Mouse (Mus musculus) forebrain, embryonic 13.5 days (tissue): ENCODE results near the gene Tgfbr2. TPM values are rescaled to one million over a fixed set of nuclear protein-coding genes. Genes with fewer than 3 reads are reported as not detected.

ENCODE experiments used
- ATAC-seq: fragments of 200-750 bp; cut with Nextera tagmentation; 2 replicates; pipeline ENCODE4 v1.8.0; 2017
- H3K27ac ChIP-seq: fragments of 300-500 bp; sonication (generic); 2 replicates; pipeline ENCODE4 v1.5.1; 2015; ENCODE audit warnings: inconsistent platforms, mild to moderate bottlenecking, moderate library complexity
- H3K27me3 ChIP-seq: fragments of 300-500 bp; sonication (generic); 2 replicates; pipeline ENCODE4 v1.6.1; 2015; ENCODE audit warnings: mild to moderate bottlenecking, inconsistent platforms
- H3K36me3 ChIP-seq: fragments of 300-500 bp; sonication (generic); 2 replicates; pipeline ENCODE4 v1.6.1; 2015; ENCODE audit warnings: mild to moderate bottlenecking, inconsistent platforms; ENCODE audit not compliant: poor library complexity, severe bottlenecking
- H3K4me1 ChIP-seq: fragments of 300-500 bp; sonication (generic); 2 replicates; pipeline ENCODE4 v1.6.1; 2015; ENCODE audit warnings: inconsistent platforms
- H3K4me2 ChIP-seq: fragments of 300-500 bp; sonication (generic); 2 replicates; pipeline ENCODE4 v1.6.1; 2015; ENCODE audit warnings: inconsistent platforms, mild to moderate bottlenecking, moderate library complexity
- H3K4me3 ChIP-seq: fragments of 300-500 bp; sonication (generic); 2 replicates; pipeline ENCODE4 v1.5.1; 2015; ENCODE audit warnings: mild to moderate bottlenecking, inconsistent platforms
- H3K9ac ChIP-seq: fragments of 300-500 bp; sonication (generic); 2 replicates; pipeline ENCODE4 v1.6.1; 2015; ENCODE audit warnings: mild to moderate bottlenecking, inconsistent platforms
- H3K9me3 ChIP-seq: fragments of 300-500 bp; sonication (generic); replicated peaks from 2 replicates; pipeline ENCODE4 v1.6.1; 2016; ENCODE audit warnings: inconsistent platforms
- WGBS: fragments of 180-500 bp; shearing (Covaris S2); methylation state at CpG from one replicate; pipeline ENCODE4 v1.1.7; 2015; 5-methylcytosine and 5-hydroxymethylcytosine counted together
- polyA plus RNA-seq: library from polyadenylated mRNA; unstranded; fragments of >200 nt; fragmentation: Nextera tagmentation; extraction: Ambion mirVana; gene quantifications from 2 replicates; pipeline ENCODE4 v1.2.1, GENCODE M21; 2015

The Tgfbr2 gene
- polyA plus RNA-seq, 1 experiment from 2014 or later, result 4.2 TPM

DNA sequence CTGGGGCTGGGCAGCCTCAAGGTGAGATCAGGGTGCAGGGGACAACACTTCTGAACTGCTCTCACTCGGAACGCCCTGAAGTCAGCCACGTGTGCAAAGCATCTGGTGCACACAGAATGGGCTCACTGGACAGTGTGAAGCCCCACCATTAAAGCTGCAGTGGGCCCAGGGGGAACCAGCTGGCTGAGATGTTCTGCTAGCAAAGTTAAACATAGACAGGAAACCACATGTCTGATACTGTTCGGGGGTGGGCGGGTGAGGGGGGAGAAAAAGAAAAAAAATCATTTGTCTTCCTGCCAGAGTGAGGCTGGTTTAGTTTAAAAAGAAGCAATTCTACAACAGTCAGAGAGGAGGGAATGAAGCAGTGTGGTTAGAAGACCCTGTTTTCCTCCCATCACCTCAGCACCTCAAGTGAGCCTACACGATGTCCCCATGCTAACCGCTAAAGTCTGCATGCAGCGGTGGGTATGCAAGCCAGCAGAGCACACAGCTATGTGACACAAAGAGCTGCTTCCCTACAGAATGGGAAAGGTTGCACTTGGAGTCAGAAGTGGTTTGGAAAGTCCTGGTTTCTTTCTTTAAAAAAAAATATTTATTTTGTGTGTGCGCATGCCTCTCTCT is 52.1 kb downstream of the Tgfbr2 start:
- ATAC-seq, result no peak
- H3K4me2 ChIP-seq, result no peak overlapping the region
- H3K36me3 ChIP-seq, result no peaks in the 10 kb centered on the region
- peaks cover 13% of the 10 kb centered on the region for H3K4me1 ChIP-seq
- no peak overlapping the region for H3K4me3 ChIP-seq
- no peak overlapping the region for H3K27ac ChIP-seq
- no peak overlapping the region for H3K9ac ChIP-seq
- no peaks in the 10 kb centered on the region for H3K9me3 ChIP-seq
- H3K27me3 ChIP-seq, result no peaks in the 10 kb centered on the region
- 80% methylated on average over 9 of the region's 9 CpGs for WGBS

DNA sequence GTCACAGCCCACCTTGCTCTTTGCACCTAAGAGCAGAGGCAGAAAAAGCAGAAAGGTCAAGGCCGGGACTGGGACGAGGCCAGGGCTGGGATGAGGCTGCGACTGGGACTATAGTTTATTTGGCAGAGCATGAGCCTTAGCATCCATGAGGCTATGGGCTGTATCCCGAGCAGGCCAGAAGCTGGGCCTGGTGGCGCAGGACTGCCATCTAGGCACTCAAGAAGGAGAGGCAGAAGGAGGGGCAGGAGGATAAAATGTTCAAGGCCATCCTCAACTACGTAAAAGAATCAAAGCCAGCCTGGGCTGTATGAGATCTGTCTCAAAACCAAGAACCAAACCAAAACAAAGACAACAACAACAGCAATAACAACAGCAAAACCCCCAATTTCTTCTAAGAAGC is 52.6 kb downstream of the Tgfbr2 start:
- no peak overlapping the region for H3K9ac ChIP-seq
- H3K4me1 ChIP-seq, result peaks cover 15% of the 10 kb centered on the region
- no peak overlapping the region for H3K4me3 ChIP-seq
- no peak overlapping the region for H3K27ac ChIP-seq
- no peaks in the 10 kb centered on the region for H3K9me3 ChIP-seq
- H3K4me2 ChIP-seq, result no peak overlapping the region
- H3K36me3 ChIP-seq, result no peaks in the 10 kb centered on the region
- no peaks in the 10 kb centered on the region for H3K27me3 ChIP-seq
- no peak for ATAC-seq
- 79% methylated on average over 6 of the region's 6 CpGs for WGBS

DNA sequence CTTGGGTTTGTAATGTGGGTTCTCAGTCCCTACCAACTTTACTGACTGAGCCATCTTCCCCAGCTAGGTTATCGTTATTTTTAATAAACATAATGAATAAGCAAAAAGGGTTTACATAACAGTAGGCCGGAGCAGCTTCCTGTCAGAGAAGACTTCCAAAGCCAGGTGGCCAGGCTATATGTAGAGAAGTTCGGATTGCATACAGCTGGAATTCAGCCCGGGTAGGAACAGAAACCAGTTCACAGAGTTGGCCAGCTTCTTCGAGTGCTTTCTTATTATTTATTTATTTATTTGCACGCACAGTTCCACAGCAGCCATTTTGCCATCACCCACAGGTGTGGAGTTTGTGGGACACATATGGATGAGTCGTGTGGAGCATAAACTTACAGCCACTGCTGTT is 53.7 kb downstream of the Tgfbr2 start:
- Histone ChIP-seq H3K4me3 (no peak overlapping the region), H3K9me3 (no peaks in the 10 kb centered on the region), H3K9ac (no peak overlapping the region), H3K27me3 (no peaks in the 10 kb centered on the region), H3K4me1 (peaks cover 15% of the 10 kb centered on the region), H3K4me2 (no peak overlapping the region), H3K27ac (no peak overlapping the region), H3K36me3 (no peaks in the 10 kb centered on the region)
- no peak for ATAC-seq
- 92% methylated on average over 7 of the region's 7 CpGs for WGBS

DNA sequence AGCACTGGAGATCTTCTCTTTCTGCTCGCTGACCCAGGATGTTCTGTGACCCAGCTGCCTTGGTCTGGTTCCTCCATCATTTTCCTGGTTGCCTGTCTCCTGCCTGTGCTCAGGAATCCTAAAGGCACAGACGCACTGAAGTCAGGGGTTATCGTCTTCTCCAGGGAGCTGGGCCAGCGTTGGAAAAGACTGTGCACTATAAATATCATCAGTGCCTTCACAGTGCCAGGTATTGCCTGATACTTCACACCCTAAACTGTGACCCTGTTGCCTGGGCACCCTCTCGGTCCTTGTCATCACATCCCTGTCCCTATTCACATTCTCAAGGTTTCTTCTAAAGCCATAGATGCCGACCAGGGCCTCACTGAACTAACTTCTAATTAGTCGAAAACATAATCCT is 55.2 kb downstream of the Tgfbr2 start:
- no peaks in the 10 kb centered on the region for H3K27me3 ChIP-seq
- H3K4me3 ChIP-seq, result no peak overlapping the region
- 62% methylated on average over 7 of the region's 7 CpGs for WGBS
- no peak overlapping the region for H3K27ac ChIP-seq
- no peaks in the 10 kb centered on the region for H3K9me3 ChIP-seq
- no peak for ATAC-seq
- H3K9ac ChIP-seq, result no peak overlapping the region
- H3K36me3 ChIP-seq, result no peaks in the 10 kb centered on the region
- H3K4me1 ChIP-seq, result peaks cover 15% of the 10 kb centered on the region
- H3K4me2 ChIP-seq, result no peak overlapping the region

DNA sequence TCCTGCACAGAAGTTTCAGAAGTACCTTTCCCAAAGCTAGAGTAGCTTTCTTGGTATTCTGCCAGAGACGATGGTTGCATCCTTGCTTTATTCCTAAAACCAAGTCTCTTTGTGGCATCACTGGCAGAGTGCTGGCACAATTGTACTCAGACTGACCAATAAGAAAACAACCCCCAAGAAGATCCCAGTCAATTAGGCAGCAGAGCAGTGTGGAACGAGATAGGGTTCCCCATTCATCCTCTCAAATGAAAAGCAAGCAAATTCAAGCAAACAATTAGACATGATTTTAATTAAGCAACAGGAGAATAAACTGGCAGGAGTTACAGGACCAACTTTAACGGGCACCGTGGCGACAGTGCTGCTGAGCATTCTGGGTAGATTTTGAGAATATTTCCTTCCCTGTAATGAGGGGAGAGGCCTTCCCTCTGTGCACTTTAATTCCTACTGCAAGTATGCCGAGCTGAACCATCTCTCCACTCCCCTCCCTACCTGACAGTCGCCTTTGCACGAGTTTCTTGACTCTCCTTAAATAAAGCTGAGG is 56.8 kb downstream of the Tgfbr2 start:
- 17% methylated on average over 8 of the region's 8 CpGs for WGBS
- Histone ChIP-seq H3K27ac (peak overlapping the region; percentile 48), H3K4me3 (no peak overlapping the region), H3K4me2 (no peak overlapping the region), H3K36me3 (no peaks in the 10 kb centered on the region), H3K4me1 (peaks cover 15% of the 10 kb centered on the region), H3K9me3 (no peaks in the 10 kb centered on the region), H3K27me3 (no peaks in the 10 kb centered on the region), H3K9ac (no peak overlapping the region)
- ATAC-seq, result peak; percentile 45; the same call in 1 of the 2 replicates

DNA sequence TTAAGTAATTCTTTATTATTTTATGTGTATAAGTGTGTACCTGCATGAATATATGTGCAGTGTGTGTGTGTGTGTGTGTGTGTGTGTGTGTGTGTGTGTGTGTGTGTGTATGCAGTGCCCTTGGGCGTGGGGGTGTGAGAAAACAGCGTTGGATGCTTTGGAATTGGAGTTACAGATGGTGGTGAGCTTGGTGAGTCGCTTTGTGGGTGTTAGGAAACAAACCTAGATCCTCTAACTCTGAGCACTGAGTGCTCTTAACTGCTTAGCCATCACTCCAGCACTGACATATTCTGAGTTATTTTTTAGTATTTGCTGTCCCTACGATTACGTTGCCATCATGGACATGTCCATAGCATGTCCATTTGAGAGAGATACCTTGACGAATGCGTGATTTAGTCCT is 59.3 kb downstream of the Tgfbr2 start:
- 91% methylated on average over 7 of the region's 7 CpGs for WGBS
- Histone ChIP-seq H3K27me3 (no peaks in the 10 kb centered on the region), H3K4me3 (no peak overlapping the region), H3K4me1 (peaks cover 15% of the 10 kb centered on the region), H3K36me3 (no peaks in the 10 kb centered on the region), H3K9ac (no peak overlapping the region), H3K27ac (no peak overlapping the region), H3K9me3 (no peaks in the 10 kb centered on the region), H3K4me2 (no peak overlapping the region)
- ATAC-seq, result no peak

DNA sequence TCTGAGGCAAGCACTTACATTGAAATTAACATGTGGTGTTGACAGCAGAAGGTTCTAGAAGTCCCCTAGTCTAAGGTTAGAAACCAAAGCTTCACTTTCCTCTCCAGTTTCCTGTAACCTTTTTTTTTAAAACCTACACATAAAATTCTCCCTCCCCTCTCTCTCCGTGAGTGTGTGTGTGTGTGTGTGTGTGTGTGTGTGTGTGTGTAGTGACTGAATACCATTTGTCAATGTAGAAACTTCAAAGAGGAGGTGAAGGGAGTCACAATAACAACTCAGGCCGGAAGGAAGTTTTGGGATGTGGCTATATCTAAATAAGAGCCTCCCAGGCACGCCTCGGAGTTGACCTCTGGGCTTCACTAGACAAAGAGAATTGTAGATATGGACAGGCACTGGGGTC is 60.8 kb downstream of the Tgfbr2 start:
- Histone ChIP-seq H3K27me3 (no peaks in the 10 kb centered on the region), H3K9ac (no peak overlapping the region), H3K9me3 (no peaks in the 10 kb centered on the region), H3K4me1 (peaks cover 15% of the 10 kb centered on the region), H3K4me3 (no peak overlapping the region), H3K36me3 (no peaks in the 10 kb centered on the region), H3K4me2 (no peak overlapping the region), H3K27ac (no peak overlapping the region)
- WGBS, result 77% methylated on average over 4 of the region's 4 CpGs
- ATAC-seq, result no peak

DNA sequence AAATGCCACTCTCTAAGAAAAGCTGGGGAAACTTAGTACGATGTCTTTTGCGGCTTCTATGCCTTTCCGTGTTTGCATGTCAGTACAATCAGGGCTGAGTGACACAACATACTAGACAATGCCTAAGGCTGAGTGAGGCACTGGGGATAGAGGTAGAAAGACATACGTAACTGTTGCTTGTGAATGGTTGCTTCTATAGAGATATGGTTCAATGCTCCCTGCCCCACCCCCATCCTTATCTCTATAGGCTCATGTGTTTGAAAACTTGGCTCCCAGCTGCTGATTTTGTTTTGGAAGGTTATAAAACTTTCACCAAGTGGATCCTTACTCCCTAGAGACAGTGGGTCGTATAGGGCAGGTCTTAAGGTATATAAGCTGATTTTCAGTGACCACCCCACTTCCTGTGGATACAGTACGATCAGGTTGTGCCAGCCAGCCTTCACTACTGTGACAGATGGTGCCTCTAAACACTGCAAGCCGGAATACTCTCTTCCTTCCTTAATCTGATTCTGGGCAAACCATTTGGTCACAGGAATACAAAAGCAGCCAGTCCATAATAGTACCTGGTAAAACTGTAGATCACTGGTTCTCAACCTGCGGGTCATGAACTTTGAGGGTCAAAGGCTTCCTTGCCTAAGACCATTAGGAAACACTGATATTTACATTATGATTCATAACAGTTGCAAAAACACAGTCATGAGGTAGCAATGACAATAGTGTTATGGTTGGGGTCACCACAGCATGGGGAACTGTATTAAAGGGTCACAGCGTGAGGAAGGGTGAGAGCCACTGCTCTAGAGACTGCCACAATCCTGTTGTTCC is 63.8 kb downstream of the Tgfbr2 start:
- ATAC-seq, result no peak
- WGBS, result 84% methylated on average over 9 of the region's 9 CpGs

DNA sequence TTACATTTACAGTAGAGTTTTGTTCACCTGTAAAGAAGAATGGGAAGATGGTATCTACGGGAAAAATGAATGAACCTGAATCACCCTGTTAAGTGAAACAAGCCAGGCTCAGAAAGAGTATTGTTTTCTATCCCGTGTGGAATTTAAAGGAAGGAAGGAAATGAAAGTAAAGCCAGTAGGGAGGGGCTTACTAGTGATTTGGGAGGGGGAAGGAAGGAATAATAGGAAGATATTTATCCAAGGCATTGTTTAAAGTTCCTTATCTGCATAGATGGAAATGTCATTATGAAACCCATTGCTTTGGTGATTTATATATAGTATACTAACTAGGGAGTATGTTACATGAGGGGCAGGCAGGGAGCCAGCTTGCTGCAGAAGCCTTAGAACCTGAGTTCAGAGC is 66.4 kb downstream of the Tgfbr2 start:
- Histone ChIP-seq H3K9me3 (no peaks in the 10 kb centered on the region), H3K27me3 (no peaks in the 10 kb centered on the region), H3K36me3 (no peaks in the 10 kb centered on the region), H3K4me3 (no peak overlapping the region), H3K27ac (no peak overlapping the region), H3K4me2 (no peak overlapping the region), H3K4me1 (no peaks in the 10 kb centered on the region), H3K9ac (no peak overlapping the region)
- no peak for ATAC-seq
- WGBS, result 77% methylated on average over 2 of the region's 2 CpGs

More for the DNA sequence above, 63.8 kb downstream of the Tgfbr2 start:
- Histone ChIP-seq H3K4me3 (no peak overlapping the region), H3K36me3 (no peaks in the 10 kb centered on the region), H3K4me1 (no peaks in the 10 kb centered on the region), H3K9me3 (no peaks in the 10 kb centered on the region), H3K4me2 (no peak overlapping the region), H3K27ac (no peak overlapping the region), H3K27me3 (no peaks in the 10 kb centered on the region), H3K9ac (no peak overlapping the region)

DNA sequence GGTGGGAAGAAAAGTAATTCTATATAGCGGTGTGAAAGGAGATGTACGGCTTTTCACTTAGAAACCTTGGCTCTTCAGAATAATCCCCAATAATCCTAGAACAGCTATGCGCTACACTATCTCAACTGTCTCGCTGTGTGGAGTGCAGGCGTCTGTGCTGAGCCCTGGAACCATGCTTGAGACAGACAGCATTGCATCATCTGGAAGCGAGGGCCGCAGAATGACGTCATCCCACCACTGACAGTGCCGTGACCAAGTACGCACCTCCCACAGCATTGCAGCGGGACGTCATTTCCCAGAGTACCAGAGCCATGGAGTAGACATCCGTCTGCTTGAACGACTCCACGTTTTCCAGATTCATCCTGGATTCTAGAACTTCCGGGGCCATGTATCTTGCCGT is 70.4 kb downstream of the Tgfbr2 start:
- Histone ChIP-seq H3K9ac (no peak overlapping the region), H3K9me3 (no peaks in the 10 kb centered on the region), H3K4me2 (no peak overlapping the region), H3K27me3 (no peaks in the 10 kb centered on the region), H3K4me3 (no peak overlapping the region), H3K36me3 (no peaks in the 10 kb centered on the region), H3K4me1 (no peaks in the 10 kb centered on the region), H3K27ac (no peak overlapping the region)
- ATAC-seq, result no peak
- WGBS, result 95% methylated on average over 17 of the region's 17 CpGs

DNA sequence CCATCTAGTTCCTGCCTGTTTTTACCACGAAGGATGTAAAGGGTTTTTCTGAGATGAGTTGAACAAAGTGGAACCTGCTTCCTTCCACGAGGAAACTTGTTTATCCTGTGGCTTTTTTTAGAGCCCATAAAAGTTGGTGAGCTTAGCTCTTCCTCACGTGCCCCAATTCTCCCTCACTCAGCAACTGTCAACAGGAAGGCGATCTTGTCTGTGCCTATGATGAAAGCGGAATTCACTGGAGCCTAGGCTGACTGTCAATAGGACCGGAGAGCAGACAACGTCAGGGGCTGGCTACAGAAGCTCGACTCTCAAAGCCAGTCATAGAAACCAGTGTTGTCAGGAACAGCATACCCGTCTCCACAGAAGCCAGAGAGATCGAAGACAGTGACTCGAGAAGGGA is 73.3 kb downstream of the Tgfbr2 start:
- H3K4me1 ChIP-seq, result no peaks in the 10 kb centered on the region
- no peak overlapping the region for H3K9ac ChIP-seq
- H3K36me3 ChIP-seq, result no peaks in the 10 kb centered on the region
- H3K4me3 ChIP-seq, result no peak overlapping the region
- WGBS, result 88% methylated on average over 11 of the region's 11 CpGs
- H3K4me2 ChIP-seq, result no peak overlapping the region
- H3K27ac ChIP-seq, result no peak overlapping the region
- H3K27me3 ChIP-seq, result no peaks in the 10 kb centered on the region
- no peaks in the 10 kb centered on the region for H3K9me3 ChIP-seq
- ATAC-seq, result no peak

DNA sequence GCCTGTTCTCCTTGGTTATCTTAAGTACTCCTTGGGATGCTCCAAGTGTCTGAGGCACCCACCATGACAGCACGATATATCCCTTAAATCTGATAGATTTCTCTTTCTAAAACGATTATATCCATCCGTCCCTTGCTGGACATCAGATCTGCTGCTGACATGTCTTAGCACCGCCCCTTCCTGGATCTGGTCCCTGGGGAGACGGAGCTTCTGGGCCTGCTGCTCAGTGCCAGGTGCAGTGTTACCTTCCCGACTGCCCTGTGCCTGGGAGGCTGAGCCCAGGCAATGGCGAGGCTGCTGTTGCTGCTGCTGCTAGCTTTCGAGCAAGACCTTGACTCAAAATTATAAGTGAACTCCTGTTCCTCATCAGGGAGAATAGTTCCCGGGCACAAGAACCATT is 75.1 kb downstream of the Tgfbr2 start:
- H3K4me2 ChIP-seq, result no peak overlapping the region
- H3K9ac ChIP-seq, result no peak overlapping the region
- no peak for ATAC-seq
- 87% methylated on average over 9 of the region's 9 CpGs for WGBS
- no peak overlapping the region for H3K27ac ChIP-seq
- H3K36me3 ChIP-seq, result no peaks in the 10 kb centered on the region
- H3K4me3 ChIP-seq, result no peak overlapping the region
- no peaks in the 10 kb centered on the region for H3K4me1 ChIP-seq
- H3K9me3 ChIP-seq, result no peaks in the 10 kb centered on the region
- no peaks in the 10 kb centered on the region for H3K27me3 ChIP-seq
